Mouse (Mus musculus): ENCODE results near the gene Trim45. TPM values are rescaled to one million over a fixed set of nuclear protein-coding genes. Genes with fewer than 3 reads are reported as not detected.

The Trim45 gene
- polyA plus RNA-seq, 1 experiment from 2014 or later = 3.2 TPM

Other genes starting within 250 kb of the Trim45 start
- gene Man1a2, start 236.7 kb upstream of the Trim45 start, polyA plus RNA-seq (2014; fragmentation: Nextera tagmentation; extraction: Ambion mirVana) = 69.9 and 102 TPM in 2 replicates
- 0.34 and 0.50 TPM in 2 replicates for gene Vtcn1, start 96.7 kb upstream of the Trim45 start, polyA plus RNA-seq (2014; fragmentation: Nextera tagmentation; extraction: Ambion mirVana)
- 14.5 and 24.2 TPM in 2 replicates for gene Ttf2, start 47.5 kb downstream of the Trim45 start, polyA plus RNA-seq (2014; fragmentation: Nextera tagmentation; extraction: Ambion mirVana)
- not detected in 2 replicates for gene Cd101, start 107.4 kb downstream of the Trim45 start, polyA plus RNA-seq (2014; fragmentation: Nextera tagmentation; extraction: Ambion mirVana)
- gene Ptgfrn, start 188.1 kb downstream of the Trim45 start, polyA plus RNA-seq (2014; fragmentation: Nextera tagmentation; extraction: Ambion mirVana) = 4.4 and 4.7 TPM in 2 replicates